Mouse (Mus musculus) liver, adult 2 months (tissue): ENCODE measurements around the gene Kdm2b. TPM values are rescaled to one million over a fixed set of nuclear protein-coding genes. Genes with fewer than 3 reads are reported as not detected.

ENCODE experiments used
- DNase-seq: peaks from one replicate; pipeline ENCODE4 v3.0.0-alpha.2; 2011; ENCODE audit warnings: low read depth, low spot score; ENCODE audit errors: extremely low read depth
- H3K27ac ChIP-seq: fragments of 200-500 bp; replicated peaks from 2 replicates; pipeline ENCODE4 v1.5.1; 2012; ENCODE audit warnings: low read depth, mild to moderate bottlenecking, control low read depth, inconsistent platforms, low read length; ENCODE audit not compliant: insufficient read depth
- H3K27me3 ChIP-seq: fragments of 200-500 bp; 2 replicates; pipeline ENCODE4 v1.6.1; 2012; ENCODE audit warnings: mild to moderate bottlenecking, moderate library complexity, low read length, inconsistent platforms; ENCODE audit not compliant: control insufficient read depth, insufficient read depth
- H3K36me3 ChIP-seq: fragments of 200-500 bp; 2 replicates; pipeline ENCODE4 v1.6.1; 2012; ENCODE audit warnings: low read length, inconsistent platforms; ENCODE audit not compliant: control insufficient read depth, insufficient read depth
- H3K4me1 ChIP-seq: fragments of 200-500 bp; 2 replicates; pipeline ENCODE4 v1.6.1; 2011; ENCODE audit warnings: low read length; ENCODE audit not compliant: control insufficient read depth, insufficient read depth
- H3K4me3 ChIP-seq: fragments of 200-500 bp; 2 replicates; pipeline ENCODE4 v1.5.1; 2011; ENCODE audit warnings: low read depth, mild to moderate bottlenecking, control low read depth, low read length, moderate library complexity; ENCODE audit not compliant: insufficient read depth
- H3K79me2 ChIP-seq: fragments of 200-500 bp; 2 replicates; pipeline ENCODE4 v1.6.1; 2012; ENCODE audit warnings: inconsistent platforms, mild to moderate bottlenecking, low read length, moderate library complexity; ENCODE audit not compliant: control insufficient read depth, insufficient read depth
- H3K9ac ChIP-seq: fragments of 200-500 bp; 2 replicates; pipeline ENCODE4 v1.6.1; 2012; ENCODE audit warnings: low read depth, mild to moderate bottlenecking, control low read depth, inconsistent platforms, low read length
- CTCF ChIP-seq: fragments of 200-500 bp; IDR thresholded peaks from 2 replicates; pipeline ENCODE4 v1.5.1; 2011; ENCODE audit warnings: low read depth, low read length, control low read depth
- POLR2A ChIP-seq: fragments of 200-500 bp; IDR thresholded peaks from 2 replicates; pipeline ENCODE4 v1.6.1; 2011; ENCODE audit warnings: low read length, control low read depth; ENCODE audit not compliant: insufficient read depth; ENCODE audit errors: extremely low read depth
- WGBS: fragments of 180-500 bp; shearing (Covaris S2); methylation state at CpG from one replicate; pipeline ENCODE4 v1.1.7; 2018; 5-methylcytosine and 5-hydroxymethylcytosine counted together
- polyA plus RNA-seq: library from polyadenylated mRNA; depleted of rRNA; stranded (reverse); fragments of >200 nt; gene quantifications from 2 replicates; pipeline ENCODE4 v1.2.3, GENCODE M21; 2012
- total RNA-seq: library from RNA; depleted of rRNA; stranded (reverse); fragments of >200 nt; gene quantifications from 2 replicates; pipeline ENCODE4 v1.2.3, GENCODE M21; 2014

The Kdm2b gene
- total and polyA plus RNA-seq, 2 experiments = 3.0 to 7.1 TPM

DNA sequence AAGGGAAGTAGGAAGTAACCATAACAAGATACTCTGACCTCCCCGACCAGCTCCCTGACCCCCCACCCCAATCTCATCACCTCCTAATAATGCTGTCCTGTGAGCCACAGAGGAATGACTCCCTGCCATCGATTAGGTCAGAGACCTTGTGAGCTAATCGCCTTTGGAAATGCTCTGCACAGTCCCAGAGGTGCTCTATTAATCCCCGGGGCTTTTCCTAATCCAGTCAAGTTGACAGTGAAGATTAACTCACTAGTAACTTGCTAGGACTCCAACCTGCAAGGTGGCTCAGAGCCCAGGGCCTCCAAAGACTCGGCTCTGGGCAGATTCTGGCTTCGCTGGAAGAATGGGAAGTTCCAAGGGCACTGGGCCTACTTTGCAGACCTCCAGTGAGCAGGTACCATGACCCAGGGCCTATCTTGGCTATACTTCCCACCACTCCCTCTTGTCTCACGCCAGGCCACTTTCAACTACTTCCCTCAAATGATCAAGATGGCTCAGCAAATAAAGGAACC lies 44.1 kb upstream of the Kdm2b start:
- no peaks in the 10 kb centered on the region for H3K27me3 ChIP-seq
- WGBS = 59% methylated on average over 7 of the region's 7 CpGs
- no peak for DNase-seq
- 0 out of 2 replicates have a peak, but pooled peaks cover under 1% of the 10 kb centered on the region for H3K4me1 ChIP-seq
- no peak overlapping the region for H3K9ac ChIP-seq
- no peak overlapping the region for H3K4me3 ChIP-seq
- TF ChIP-seq CTCF (no peak), POLR2A (no peak)
- H3K79me2 ChIP-seq = no peaks in the 10 kb centered on the region
- H3K36me3 ChIP-seq = 0 out of 2 replicates have a peak, but pooled peaks cover 4% of the 10 kb centered on the region
- no peak overlapping the region for H3K27ac ChIP-seq

DNA sequence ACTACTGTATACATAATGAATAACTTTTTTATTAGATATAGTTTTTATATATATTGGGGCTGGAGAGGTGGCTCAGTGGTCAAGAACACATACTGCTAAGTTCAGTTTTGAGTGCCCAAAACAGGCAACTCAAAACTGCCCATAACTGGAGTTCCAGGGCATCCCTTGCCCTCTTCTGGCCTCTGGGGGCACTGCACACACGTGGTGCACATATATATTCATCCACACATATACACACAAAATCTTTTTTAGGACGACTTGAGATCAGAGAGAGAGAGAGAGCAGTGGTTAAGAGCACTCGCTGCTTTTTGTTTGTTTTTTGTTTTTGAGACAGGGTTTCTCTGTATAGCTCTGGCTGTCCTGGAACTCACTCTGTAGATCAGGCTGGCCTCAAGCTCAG lies 41.7 kb upstream of the Kdm2b start:
- TF ChIP-seq POLR2A = no peak
- TF ChIP-seq CTCF = no peak
- H3K27ac ChIP-seq = no peak overlapping the region
- no peak for DNase-seq
- no peaks in the 10 kb centered on the region for H3K79me2 ChIP-seq
- H3K4me3 ChIP-seq = no peak overlapping the region
- no peak overlapping the region for H3K9ac ChIP-seq
- no peaks in the 10 kb centered on the region for H3K27me3 ChIP-seq
- H3K36me3 ChIP-seq = 0 out of 2 replicates have a peak, but pooled peaks cover 4% of the 10 kb centered on the region
- WGBS = 96% methylated on average over 3 of the region's 3 CpGs
- peaks cover 3% of the 10 kb centered on the region for H3K4me1 ChIP-seq

DNA sequence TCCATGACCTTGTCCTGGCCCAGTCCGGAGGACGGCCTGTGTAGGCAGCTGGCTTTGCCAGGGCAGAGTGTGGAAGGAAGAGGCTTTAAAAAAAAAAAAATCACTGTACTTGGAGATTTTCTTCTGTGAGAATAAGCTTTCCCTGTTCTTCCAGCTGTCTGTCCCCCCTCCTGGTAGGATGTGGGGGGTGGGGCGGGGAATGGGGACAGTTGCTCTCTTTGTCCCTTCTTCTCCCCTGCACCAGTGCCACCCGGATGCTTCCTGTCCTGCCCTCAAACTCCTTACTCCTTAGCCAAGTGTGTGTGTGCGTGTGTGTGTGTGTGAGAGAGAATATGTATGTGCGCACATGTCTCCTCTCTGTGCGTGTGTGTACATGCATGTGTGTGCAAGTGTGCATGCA lies 40.1 kb upstream of the Kdm2b start:
- H3K4me1 ChIP-seq = peaks cover 3% of the 10 kb centered on the region
- no peaks in the 10 kb centered on the region for H3K27me3 ChIP-seq
- no peak for DNase-seq
- 70% methylated on average over 7 of the region's 7 CpGs for WGBS
- no peak overlapping the region for H3K9ac ChIP-seq
- no peak overlapping the region for H3K27ac ChIP-seq
- H3K4me3 ChIP-seq = no peak overlapping the region
- H3K36me3 ChIP-seq = 0 out of 2 replicates have a peak, but pooled peaks cover 4% of the 10 kb centered on the region
- H3K79me2 ChIP-seq = no peaks in the 10 kb centered on the region
- TF ChIP-seq POLR2A (no peak), CTCF (no peak)

DNA sequence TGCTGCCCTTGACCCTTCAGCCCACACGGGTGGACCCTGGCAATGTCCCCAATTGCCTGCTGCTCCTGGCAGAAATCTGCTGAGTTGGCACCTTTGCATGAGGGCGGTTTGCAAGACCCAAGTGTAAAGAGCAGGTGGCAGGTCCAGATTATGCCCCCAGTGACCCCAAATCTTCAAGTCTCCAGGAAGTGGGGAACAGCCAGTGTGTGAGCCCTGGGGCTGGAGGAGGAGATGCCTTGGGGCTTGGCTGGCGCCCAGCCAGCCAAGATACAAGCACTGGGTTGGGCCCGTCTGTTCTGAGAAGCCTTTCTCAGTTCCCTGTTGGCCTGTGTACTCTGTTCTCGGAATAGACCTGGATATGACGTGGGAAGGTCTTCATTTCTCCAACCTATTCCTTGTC lies 37.8 kb upstream of the Kdm2b start:
- TF ChIP-seq CTCF (no peak), POLR2A (no peak)
- no peak overlapping the region for H3K4me3 ChIP-seq
- H3K36me3 ChIP-seq = 0 out of 2 replicates have a peak, but pooled peaks cover 4% of the 10 kb centered on the region
- 38% methylated on average over 6 of the region's 6 CpGs for WGBS
- H3K9ac ChIP-seq = no peak overlapping the region
- DNase-seq = no peak
- peaks cover 11% of the 10 kb centered on the region for H3K4me1 ChIP-seq
- H3K27ac ChIP-seq = no peak overlapping the region
- H3K79me2 ChIP-seq = peaks cover 2% of the 10 kb centered on the region; the same call in 1 of the 2 replicates
- H3K27me3 ChIP-seq = no peaks in the 10 kb centered on the region

DNA sequence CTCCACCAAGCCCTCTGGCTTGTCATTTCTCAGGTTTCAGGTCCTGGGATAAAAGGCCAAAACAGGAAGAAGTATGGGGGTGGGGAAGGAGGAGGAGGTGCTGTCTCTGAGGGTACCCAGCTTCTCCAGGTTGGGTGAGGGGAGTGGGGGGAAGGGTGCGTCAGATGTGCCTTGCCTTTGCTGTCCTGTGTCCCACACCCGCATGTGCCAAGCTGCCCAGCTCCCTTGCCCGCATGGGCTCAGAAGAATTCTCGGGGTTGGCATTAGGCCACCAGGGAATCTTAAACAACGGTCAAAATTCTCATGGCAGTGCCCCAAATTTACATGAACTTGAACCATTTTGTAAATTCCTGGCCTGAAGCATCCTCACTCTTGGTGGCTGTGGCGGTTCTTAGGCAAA lies 36.8 kb upstream of the Kdm2b start:
- no peaks in the 10 kb centered on the region for H3K27me3 ChIP-seq
- H3K27ac ChIP-seq = no peak overlapping the region

DNA sequence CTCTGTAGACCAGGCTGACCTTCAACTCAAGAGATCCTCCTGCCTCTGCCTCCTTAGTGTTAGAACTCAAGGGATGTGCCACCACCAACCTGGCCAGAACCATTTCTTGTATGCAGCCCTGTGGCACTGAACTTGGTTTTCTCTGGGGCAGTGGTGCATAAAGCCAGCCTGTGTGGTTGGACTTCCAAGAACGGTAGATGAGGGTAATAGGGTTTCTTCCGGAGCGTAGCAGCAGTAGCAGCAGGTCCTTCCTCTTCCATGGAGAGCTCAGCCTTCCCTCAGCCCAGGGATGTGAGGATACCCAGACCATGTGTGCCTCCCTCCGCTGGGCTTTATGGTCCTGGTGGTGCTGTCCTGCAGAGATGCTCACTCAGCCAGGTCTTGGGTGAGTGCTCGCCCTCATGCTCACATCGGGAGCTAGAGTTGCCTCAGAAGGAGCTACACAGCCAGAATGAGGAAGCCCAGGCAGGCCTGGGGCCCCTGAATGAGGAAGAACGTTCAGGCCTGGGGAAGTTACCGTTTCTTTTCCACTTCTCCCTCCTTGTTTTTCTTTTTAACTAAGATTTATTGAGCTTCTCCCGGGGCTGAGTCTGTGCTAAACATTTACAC lies 35.4 kb upstream of the Kdm2b start:
- H3K27ac ChIP-seq = 0 out of 2 replicates have a peak overlapping the region, but pooled peaks have one; percentile 0
- H3K79me2 ChIP-seq = peaks cover 2% of the 10 kb centered on the region; the same call in 1 of the 2 replicates
- no peak for DNase-seq
- H3K4me1 ChIP-seq = peaks cover 15% of the 10 kb centered on the region
- 0 out of 2 replicates have a peak, but pooled peaks cover under 1% of the 10 kb centered on the region for H3K36me3 ChIP-seq
- no peak for TF ChIP-seq POLR2A
- no peak for TF ChIP-seq CTCF
- no peak overlapping the region for H3K9ac ChIP-seq
- 82% methylated on average over 9 of the region's 9 CpGs for WGBS
- H3K4me3 ChIP-seq = no peak overlapping the region
- H3K27me3 ChIP-seq = no peaks in the 10 kb centered on the region

More for the DNA sequence above, 36.8 kb upstream of the Kdm2b start:
- Histone ChIP-seq H3K4me3 (no peak overlapping the region), H3K4me1 (peaks cover 14% of the 10 kb centered on the region), H3K79me2 (peaks cover 2% of the 10 kb centered on the region; the same call in 1 of the 2 replicates), H3K36me3 (0 out of 2 replicates have a peak, but pooled peaks cover 4% of the 10 kb centered on the region), H3K9ac (no peak overlapping the region)
- no peak for TF ChIP-seq CTCF
- TF ChIP-seq POLR2A = no peak
- WGBS = 80% methylated on average over 6 of the region's 6 CpGs
- no peak for DNase-seq
